Mouse (Mus musculus) erythroblast, adult 5-6 weeks (primary cell): Measurements from ENCODE around the gene Tbc1d8b. TPM values are rescaled to one million over a fixed set of nuclear protein-coding genes. Genes with fewer than 3 reads are reported as not detected.

Experiments
- ATAC-seq: replicated peaks from 2 replicates; pipeline ENCODE4 v1.8.0; 2016; ENCODE audit warnings: moderate number of reproducible peaks, mild to moderate bottlenecking, moderate TSS enrichment, inconsistent platforms; ENCODE audit not compliant: poor library complexity, low FRiP score, severe bottlenecking
- total RNA-seq, 2 experiments: library from RNA; stranded (forward) in 1 of 2; stranded (reverse) in 1 of 2; fragments of 150-400 nt in 1 of 2; fragments of 200-764, 138-1000 nt in 1 of 2; gene quantifications; 2 replicates each; pipeline versions ENCODE4 v1.2.3 to v1.2.4; 2015 to 2017; ENCODE audit warnings: low replicate concordance in 2 of 2

Gene Tbc1d8b
- total RNA-seq, 2 experiments from 2014 or later, result 0.96 to 3.2 TPM

DNA sequence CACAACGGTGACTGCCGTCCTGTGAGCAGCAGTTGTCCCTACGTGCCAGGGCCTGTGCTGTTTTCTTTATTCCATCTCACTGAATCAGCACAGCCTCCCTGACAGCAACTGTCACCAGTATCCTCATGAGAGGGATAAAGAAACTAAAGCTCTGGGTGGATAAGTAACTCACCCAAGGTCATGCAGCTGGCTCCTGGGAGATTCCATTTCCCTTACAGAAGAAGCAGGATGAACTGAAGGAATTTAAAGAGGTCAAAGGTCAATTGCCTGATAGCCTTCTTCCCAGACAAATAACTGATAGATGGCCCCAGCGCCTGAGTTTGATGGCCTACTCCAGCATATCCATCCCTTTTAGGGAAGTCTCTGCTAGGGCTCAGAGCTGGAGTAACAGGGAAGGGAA, 92.6 kb downstream of the Tbc1d8b start:
- no peak for ATAC-seq

- ATAC-seq, result no peak
Measured at GRCm38 (mm10) chrX:139778886-139779285, 94.1 kb downstream of the Tbc1d8b start.

DNA sequence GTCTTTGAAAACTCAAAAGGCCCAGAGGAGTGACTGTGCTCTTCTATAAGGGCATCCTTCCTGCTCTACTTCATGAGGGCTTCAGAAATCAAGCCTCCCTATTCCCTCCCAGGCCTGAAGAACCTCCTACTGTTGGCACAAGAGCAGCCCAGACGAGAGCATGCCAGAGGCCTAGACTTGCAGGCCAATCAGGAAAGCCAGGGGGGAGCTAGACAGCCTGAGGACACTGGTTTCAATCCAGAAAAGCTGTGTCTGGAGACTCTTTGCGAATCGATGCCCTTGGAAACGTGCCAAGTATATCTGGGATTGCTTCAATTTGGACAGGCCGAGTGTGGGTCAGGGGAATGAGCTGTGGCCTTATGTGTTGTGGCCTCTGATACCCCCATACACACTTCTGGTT, 94.6 kb downstream of the Tbc1d8b start:
- ATAC-seq, result no peak

DNA sequence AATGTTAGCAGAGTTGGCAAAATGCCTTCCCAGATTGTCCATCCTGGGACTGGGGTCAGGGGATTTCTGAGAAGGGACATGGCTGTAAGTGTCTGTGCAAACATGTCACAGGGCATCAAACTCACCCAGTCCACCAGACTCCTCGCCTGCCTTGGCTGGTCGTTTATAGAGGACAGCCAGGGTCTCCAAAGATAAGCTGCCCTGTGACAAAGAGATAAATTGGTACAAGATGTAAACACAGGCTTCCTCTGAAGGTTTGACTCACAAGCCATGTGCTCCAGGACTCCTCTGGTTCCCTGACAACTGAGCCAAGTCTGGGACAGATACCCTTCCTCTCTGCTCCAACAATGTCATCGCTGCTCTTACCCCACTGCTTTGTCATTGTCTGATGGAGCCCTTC, 96.2 kb downstream of the Tbc1d8b start:
- peak; percentile 60; the same call in 1 of the 2 replicates for ATAC-seq

GRCm38 (mm10) chrX:139781563-139781962, 96.8 kb downstream of the Tbc1d8b start:
- no peak for ATAC-seq

DNA sequence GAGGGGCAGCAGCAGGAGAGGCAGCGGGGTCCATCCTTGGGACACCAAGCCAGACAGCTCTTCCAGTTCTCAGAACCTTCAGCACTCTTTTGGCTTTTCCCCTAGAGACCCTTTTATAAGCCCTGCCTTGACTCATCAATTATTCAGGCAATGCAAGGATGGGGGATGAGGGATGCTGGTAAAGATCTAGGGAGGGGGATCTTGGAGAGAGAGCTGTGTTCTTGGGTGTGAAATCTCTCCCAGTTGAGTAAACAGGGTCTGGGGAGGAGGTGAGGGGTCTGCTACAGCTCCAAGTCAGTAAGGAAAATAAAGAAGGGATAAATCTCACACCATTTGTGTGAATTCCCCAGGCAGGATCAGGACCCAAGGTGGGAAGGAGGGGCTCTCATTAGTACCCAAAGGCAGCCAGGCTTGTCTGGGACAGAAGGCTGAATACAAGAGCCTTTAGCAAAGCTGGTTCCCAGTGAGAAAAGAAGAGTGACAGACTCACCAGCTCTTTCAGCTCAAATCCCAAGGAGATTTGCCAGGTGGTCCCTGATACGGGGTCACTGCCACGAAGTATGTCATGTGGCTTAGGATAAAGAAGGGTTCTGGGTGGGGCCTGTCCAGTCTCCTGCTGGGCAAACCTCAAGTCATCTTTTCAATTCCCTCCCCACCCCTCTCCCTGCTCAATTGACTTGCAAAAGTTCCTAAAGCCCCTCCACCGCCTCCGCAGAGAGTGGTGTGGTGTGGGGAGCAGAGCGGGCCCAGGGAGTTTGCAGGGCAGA, 97.7 kb downstream of the Tbc1d8b start, which contains the start of gene Ripply1:
Ripply1 (minus strand) TSS at position 76 of the 767 bp plus-strand sequence.
- ATAC-seq, result no peak

- ATAC-seq, result no peak
Measured at GRCm38 (mm10) chrX:139783045-139783422, 98.2 kb downstream of the Tbc1d8b start.

DNA sequence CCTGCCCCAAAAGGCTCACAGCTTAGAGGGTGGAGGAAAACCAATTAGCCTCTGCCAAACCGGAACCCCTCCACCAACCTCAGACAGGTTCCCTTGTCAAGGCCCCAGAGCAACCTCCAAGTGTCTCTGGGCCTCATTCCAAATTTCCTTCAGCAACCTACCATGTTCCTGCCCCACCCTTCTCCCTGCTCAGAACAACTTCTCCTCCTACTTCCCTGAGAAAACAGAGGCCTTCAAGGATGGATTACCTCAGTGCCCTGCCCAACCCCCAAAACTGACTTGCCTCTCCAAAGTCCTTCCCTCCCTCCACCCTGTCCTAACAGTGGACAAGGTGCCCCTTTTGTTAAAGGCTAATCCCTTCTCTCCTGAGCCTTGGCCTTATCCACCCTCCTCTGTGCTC, 101.0 kb downstream of the Tbc1d8b start:
- ATAC-seq, result no peak

DNA sequence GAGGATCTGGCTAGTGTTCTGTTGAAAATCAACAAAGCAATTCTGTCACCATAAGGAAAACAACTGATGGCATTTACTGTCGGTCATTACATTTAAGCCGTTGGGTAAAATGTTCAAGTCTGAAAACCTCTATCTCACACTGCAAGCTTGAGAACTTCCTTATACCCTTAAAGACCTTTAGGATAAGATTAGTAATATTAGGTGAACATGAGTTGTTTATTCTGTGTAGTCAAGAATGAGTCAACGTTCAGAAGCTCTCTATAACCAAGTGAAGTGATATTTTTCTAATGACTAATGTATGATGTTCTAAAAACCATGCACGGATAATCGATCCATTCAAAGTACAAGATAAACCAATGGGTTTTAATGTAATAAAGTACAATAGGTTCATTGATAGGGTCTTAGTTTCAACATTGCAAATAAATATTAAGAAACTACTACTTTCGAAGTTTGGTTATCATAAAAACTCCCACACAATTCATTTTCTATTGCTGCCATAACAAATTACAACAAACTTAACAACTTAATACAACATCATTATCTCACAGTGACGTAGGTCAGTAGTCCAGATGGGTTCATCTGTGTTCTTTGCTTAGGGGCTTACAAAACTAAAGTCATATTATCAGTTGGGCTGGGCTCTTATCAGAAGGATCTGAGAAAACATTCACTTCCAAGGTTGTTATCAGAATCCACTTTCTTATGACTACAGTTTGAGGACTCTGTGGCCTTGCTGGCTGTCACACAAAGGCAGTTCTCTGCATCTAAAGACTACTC, 109.5 kb downstream of the Tbc1d8b start:
- ATAC-seq, result no peak

DNA sequence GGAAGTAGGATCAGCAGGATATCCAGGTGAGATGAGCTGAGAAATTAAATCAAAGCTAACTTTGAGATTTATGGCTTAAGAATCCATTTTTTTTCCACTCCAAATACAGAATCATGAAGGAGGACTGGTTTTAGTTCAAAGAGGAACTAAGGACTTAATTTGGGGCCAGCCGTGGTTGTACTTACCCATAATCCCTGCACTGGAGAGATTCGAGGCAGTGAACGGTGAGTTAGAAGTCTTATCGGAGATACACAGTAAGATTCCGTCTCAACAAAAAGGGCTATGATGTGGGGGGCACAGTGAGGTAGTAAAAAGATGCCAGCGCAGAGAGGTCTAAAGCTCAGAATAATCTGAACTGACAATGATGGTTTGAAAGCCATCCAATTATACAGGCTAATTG, 111.2 kb downstream of the Tbc1d8b start:
- ATAC-seq, result no peak

DNA sequence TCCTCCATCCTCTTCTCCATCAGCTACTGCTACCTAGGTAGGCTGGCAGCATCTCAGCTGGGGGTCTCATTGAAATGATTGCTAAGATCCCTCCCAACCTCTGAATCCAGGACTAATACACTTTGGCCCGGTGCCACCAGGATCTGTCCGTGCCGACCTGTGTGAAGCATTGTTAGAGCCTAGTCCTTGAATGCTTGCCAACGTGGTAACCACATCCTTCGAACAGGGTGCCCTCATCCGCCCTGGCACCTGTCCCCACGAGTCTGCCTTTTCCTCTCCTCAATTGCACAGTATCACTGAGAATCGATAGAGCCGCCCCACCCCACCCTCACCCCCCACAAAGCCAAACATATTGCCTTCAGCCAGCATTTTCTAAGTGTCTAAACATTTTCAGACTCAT, 113.1 kb downstream of the Tbc1d8b start:
- no peak for ATAC-seq

- no peak for ATAC-seq
Measured at GRCm38 (mm10) chrX:139799953-139800352, 115.2 kb downstream of the Tbc1d8b start.

GRCm38 (mm10) chrX:139800406-139800878, 115.6 kb downstream of the Tbc1d8b start, which contains the start of gene Cldn2:
Cldn2 (plus strand) TSS chrX:139800828.
- no peak for ATAC-seq

Other genes with a start within 250 kb of the Tbc1d8b start
- gene D330045A20Rik, start 204.6 kb upstream of the Tbc1d8b start, total RNA-seq (2015; ENCODE audit: low replicate concordance), result 0.42 TPM in 1 of 2 replicates, not detected in the other
- not detected in 2 replicates for gene D330045A20Rik, start 204.6 kb upstream of the Tbc1d8b start, total RNA-seq (2017; ENCODE audit: low replicate concordance)
- gene Rnf128, start 121.7 kb upstream of the Tbc1d8b start, total RNA-seq (2015; ENCODE audit: low replicate concordance), result 1.7 TPM in 1 of 2 replicates, not detected in the other
- gene Rnf128, start 121.7 kb upstream of the Tbc1d8b start, total RNA-seq (2017; ENCODE audit: low replicate concordance), result 0.56 and 1.8 TPM in 2 replicates
- gene Gm15013, start 29.5 kb downstream of the Tbc1d8b start, total RNA-seq (2015; ENCODE audit: low replicate concordance), result not detected in 2 replicates
- not detected in 2 replicates for gene Gm15013, start 29.5 kb downstream of the Tbc1d8b start, total RNA-seq (2017; ENCODE audit: low replicate concordance)
- gene Ripply1, start 97.4 kb downstream of the Tbc1d8b start, total RNA-seq (2015; ENCODE audit: low replicate concordance), result not detected in 2 replicates
- gene Ripply1, start 97.4 kb downstream of the Tbc1d8b start, total RNA-seq (2017; ENCODE audit: low replicate concordance), result not detected in 2 replicates
- not detected in 2 replicates for gene Cldn2, start 115.8 kb downstream of the Tbc1d8b start, total RNA-seq (2015; ENCODE audit: low replicate concordance)
- not detected in 2 replicates for gene Cldn2, start 115.8 kb downstream of the Tbc1d8b start, total RNA-seq (2017; ENCODE audit: low replicate concordance)
- not detected in 2 replicates for gene Morc4, start 186.7 kb downstream of the Tbc1d8b start, total RNA-seq (2015; ENCODE audit: low replicate concordance)
- 0.51 TPM in 1 of 2 replicates, not detected in the other for gene Morc4, start 186.7 kb downstream of the Tbc1d8b start, total RNA-seq (2017; ENCODE audit: low replicate concordance)